Mouse (Mus musculus) telencephalon, adult 2 months (tissue): ENCODE measurements around the gene Hook1.
"Not testable (repeated sequence)": the region's sequence is repeated elsewhere in the genome, so short reads cannot be mapped to it uniquely, and the experiment has no call there.

Experiments used
- DNase-seq: peaks from one replicate; pipeline ENCODE4 v3.0.0-alpha.2; 2011; ENCODE audit warnings: low read depth, low spot score

Gene Hook1

GRCm38 (mm10) chr4:95966928-95967724 is at the start of gene Hook1:
Gene Hook1, plus strand, starts transcription at chr4:95967240.
- DNase-seq: peak; percentile 97

GRCm38 (mm10) chr4:95917703-95918102 is 49.3 kb upstream of the Hook1 start:
- DNase-seq: peak; percentile 45

DNA sequence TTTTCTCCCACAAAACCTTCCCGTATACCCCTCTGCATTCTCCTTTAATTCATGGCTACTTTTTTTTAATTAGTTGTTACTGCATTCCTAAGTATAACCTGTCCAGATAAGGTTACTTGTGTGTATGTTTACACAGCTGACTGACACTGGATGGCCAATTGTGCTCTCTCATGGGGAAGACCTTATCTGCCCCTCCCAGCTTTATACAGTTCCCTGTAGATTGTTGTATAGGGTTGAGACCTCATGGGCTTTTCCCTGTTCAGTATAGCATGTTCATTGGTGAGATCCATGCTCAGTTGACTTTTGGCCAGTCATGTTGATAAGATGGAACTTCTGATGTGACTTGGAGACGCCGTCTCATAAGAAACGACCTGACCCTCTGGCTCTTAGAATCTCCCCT is 46.6 kb upstream of the Hook1 start:
- no peak for DNase-seq

DNA sequence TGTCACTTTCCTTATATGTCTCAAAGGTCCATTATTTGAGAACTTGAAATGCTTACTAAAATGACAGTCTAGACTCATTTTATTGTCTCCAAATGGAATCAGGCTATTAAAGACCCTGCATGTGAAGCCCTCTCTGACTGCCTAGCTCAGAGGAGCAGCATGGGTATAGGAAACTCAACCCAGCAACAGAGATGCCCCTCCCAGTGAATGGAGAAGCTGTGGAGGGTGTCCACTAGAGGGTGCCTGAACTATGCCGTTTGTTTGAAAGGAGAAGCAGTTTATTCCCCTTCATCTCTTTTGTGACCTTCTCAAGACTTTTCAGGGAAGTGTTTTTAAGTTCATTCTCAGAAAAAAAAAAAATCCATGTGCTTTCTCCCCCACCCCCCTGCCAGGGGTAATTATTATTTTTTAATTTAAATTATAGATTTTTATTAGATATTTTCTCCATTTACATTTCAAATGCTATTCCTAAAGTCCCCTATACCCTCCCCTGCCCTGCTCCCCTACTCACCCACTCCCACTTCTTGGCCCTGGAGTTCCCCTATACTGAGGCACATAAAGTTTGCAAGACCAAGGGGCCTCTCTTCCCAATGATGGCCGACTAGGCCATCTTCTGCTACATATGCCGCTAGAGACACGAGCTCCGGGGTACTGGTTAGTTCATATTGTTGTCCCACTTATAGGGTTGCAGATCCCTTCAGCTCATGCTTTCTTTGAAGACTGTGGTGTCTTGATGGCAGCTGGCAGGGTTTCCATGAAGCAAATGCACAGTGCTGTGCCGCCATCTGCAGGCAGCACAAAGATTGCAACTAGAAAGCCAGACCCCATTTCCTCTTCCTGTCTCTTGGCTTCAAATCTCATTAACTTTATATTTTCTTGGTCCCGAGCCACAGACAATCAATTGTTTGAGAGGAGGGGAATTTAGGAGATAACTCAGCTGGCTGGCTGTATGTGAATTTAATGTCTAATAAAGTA is 42.5 kb upstream of the Hook1 start:
- peak; percentile 42 for DNase-seq

- no peak for DNase-seq
These were observed 38.2 kb upstream of the Hook1 start for GRCm38 (mm10) chr4:95928846-95929245.

GRCm38 (mm10) chr4:95929936-95930335 is 37.1 kb upstream of the Hook1 start:
- no peak for DNase-seq

DNA sequence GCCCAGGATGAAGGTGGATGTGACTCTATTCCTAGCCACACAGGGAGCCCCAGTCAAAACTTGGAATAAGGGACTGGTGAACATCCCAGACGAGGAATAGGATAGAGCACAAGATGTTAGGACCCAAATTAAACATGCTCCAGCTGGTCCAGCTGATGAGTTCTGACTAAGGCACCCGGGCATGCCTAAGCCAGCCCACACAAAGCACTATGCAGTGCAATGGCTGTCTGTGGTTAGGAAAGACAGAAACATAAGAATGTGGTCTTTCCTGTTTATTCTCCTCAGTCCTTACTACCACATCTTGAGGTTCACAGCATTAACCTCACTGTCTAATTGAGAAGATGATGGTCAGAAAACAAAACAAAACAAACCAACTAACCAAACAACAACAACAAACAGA is 35.7 kb upstream of the Hook1 start:
- no peak for DNase-seq

GRCm38 (mm10) chr4:95933801-95934356 is 33.2 kb upstream of the Hook1 start:
- no peak for DNase-seq

DNA sequence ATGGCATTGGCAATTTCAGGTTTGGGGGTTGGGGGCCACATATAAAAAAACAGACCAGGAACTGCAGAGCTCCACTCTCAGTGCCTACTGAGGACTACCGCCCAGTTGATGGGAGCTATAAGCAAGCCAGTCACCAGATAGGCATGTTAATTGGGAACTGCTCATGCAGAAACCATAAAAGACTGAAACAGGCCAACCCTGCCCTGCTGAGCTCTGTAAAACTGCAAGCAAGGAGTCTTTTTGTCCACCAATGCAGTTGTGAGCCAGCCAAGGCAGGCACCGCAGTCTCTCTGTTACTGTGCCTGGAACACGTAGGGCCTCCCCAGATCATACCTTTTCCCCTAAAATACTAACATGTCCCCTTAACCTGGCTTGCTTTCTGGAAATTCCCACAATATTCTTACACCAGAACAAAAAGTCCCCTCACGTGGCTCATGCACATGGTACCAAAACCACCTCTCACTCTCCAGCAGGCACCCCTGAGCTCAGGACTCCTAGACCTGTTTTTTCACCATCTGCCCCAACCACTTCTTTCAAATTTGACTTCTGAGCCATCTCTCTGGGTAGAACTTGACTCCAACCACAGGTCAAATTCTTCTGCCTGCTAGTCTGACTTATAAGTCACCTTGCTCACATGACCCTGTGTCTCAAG is 32.5 kb upstream of the Hook1 start:
- DNase-seq: no peak

GRCm38 (mm10) chr4:95938701-95939100 is 28.3 kb upstream of the Hook1 start:
- DNase-seq: no peak

DNA sequence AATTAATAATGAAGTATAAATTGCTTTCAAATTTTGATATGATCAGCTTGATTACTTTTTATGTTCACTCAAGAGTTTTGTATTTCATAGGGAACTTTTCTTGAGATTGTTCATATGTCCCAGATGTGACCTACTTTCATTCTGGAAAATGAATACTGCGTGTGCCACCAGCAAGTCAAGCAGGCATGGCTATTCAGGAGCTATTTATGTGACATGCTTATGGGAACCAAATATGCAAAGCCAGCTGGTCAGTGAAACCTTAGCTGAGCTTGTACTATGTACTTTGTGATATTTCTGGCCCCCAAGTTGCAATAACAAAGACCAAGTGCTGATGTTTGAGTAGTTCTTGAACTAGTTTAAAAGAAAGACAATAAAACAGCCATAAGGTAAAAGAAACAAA is 19.1 kb upstream of the Hook1 start:
- DNase-seq: peak; percentile 46

DNA sequence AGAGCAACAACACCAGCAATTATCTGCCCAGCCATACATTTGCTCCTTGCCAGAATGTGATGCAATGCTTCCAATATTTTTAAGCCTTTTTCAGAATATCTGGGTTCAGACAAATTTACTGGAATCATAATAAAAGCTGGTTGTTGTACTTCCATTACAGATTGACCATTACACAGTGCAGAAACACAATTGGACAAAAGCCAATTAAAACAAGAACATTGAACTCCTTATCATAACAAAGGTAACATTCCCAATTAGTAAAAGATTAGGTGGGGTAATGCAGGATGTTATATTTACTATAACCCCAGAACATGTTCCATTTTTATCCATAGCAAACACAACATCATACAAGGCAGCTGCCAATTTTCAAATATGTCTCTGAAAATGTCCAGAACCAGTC is 13.7 kb upstream of the Hook1 start:
- no peak for DNase-seq

GRCm38 (mm10) chr4:95982221-95982620 is 15.2 kb downstream of the Hook1 start:
- not testable (repeated sequence) for DNase-seq

- no peak for DNase-seq
These were observed 49.8 kb downstream of the Hook1 start for GRCm38 (mm10) chr4:96016875-96017274.

DNA sequence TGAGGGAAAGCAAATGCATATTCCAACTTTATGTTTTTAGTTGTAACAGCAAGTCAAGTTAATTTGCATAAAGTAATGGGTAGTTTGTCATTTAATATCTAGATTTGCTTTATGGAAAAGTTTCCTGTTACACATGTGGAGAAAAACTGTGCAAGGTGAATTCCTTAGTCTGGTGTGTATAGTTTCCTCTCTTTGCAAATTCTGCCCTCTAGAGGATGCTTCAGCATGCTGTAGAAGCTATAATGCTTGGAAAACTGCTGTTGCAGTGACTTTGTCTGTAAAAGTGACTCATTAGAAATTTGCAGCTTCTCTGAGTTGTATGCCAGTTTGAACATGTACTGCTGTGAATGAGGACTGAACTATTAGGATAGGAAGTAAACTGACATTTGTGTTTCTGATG is 55.8 kb downstream of the Hook1 start:
- no peak for DNase-seq

DNA sequence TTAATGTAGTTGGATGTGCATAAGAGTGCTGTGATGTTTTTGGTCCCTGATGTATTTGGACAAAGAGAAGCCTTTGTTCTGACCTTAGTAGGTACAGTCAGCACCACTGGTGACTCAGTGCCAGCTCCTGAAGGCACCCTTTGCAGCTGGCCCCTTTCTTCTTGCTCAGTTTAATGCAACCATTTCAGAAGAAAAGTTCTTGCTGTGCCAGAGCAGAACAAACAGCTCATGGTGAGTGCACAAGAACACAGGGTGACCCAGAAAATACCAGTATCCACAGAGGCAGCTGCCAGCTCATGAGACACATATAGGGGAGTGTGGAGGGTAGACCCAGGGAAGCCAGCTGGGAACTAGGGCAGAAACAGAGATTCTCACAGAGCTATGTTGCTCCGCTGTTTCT is 61.4 kb downstream of the Hook1 start:
- peak; percentile 62 for DNase-seq

GRCm38 (mm10) chr4:96060106-96060505 is 93.1 kb downstream of the Hook1 start:
- no peak for DNase-seq

- DNase-seq: no peak
These were observed 95.0 kb downstream of the Hook1 start for GRCm38 (mm10) chr4:96062045-96062444.
